Mouse (Mus musculus): ENCODE data around the gene 9130008F23Rik. TPM values are rescaled to one million over a fixed set of nuclear protein-coding genes. Genes with fewer than 3 reads are reported as not detected.

9130008F23Rik gene
- total RNA-seq (2021) = not detected

DNA sequence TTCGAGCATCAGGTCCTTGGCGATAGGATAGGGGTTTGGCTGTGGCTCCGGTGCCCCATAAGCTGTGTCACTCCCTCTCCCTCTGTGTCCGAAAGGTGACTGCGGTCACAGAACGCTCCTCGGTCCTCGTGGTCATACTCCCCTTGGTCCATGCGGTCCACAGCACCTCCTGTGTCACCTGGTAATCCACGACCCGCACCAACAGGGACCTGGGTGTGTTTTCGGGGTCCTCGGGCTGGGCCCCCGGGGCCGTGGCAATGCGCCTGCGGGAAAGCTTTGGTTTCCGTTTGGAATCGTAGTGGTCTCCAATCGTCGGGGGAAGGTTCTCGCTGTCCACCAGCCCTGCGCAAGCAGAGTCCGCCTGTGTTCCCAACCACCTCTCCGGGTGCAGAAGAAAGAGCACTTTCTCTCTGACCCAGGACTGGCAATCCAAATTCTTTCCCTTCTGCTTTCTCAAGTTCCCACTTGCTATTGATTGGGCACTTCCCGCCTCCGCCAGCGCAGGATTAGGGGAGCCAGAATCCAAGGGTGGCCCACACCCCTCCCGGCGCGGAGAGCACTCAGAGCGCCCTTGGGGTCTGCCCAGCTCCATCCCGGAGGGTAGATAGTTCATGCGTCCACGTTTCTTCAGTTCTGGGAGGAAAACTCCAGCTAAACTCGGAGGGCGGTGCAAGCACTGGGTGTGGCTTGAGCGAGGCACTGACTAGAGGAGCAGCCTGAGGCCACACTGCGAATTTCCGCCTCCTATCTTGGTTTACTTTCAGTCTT is at the start of gene 9130008F23Rik:
Gene 9130008F23Rik (minus strand): TSS at position 636 of the 768 bp plus-strand sequence.
- intact Hi-C loops (cut with DNase I) = no loop called here
- DNase-seq (ENCODE audit: low spot score in 2 of 2) = no peak

GRCm38 (mm10) chr17:40915499-40915898 is 35.1 kb upstream of the 9130008F23Rik start:
- DNase-seq (ENCODE audit: low spot score in 2 of 2) = no peak
- intact Hi-C loops (cut with DNase I) = no loop called here

GRCm38 (mm10) chr17:40914250-40914649 is 33.9 kb upstream of the 9130008F23Rik start, which contains the start of gene Glyatl3:
TSS of gene Glyatl3 (minus strand) at chr17:40914350.
- DNase-seq (ENCODE audit: low spot score in 2 of 2) = no peak
- intact Hi-C loops (cut with DNase I) = no loop called here

- DNase-seq (ENCODE audit: low spot score in 2 of 2) = no peak
- intact Hi-C loops (cut with DNase I) = no loop called here
These were observed 24.4 kb upstream of the 9130008F23Rik start for GRCm38 (mm10) chr17:40904721-40905154.

- DNase-seq (ENCODE audit: low spot score in 2 of 2) = no peak
- intact Hi-C loops (cut with DNase I) = no loop called here
These were observed 23.8 kb upstream of the 9130008F23Rik start for GRCm38 (mm10) chr17:40904056-40904597.

DNA sequence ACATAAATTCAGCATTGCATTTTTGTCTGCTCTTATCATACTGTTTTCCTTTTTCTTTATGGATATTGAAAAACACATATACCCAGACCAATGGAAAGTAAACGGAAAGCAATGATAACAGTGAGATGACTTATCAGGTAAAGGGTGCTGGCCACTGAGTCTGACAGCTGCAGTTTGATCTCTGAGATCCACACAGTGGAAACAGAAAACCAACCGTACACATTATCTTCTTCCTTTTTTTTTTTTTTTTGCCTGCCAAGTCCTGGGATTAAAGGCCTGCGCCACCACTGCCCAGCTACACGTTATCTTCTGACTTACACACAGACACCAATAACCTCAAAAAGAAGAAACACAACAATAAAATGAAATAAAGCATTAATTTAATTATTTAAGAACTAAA is 23.0 kb upstream of the 9130008F23Rik start:
- intact Hi-C loops (cut with DNase I) = no loop called here
- no peak for DNase-seq (ENCODE audit: low spot score in 2 of 2)

GRCm38 (mm10) chr17:40899783-40900363 is 19.5 kb upstream of the 9130008F23Rik start:
- intact Hi-C loops (cut with DNase I) = loop anchor here (5.0 kb wide), 1 partner anchor 743 kb away; no protein-coding TSS in a partner anchor
- no peak for DNase-seq (ENCODE audit: low spot score in 2 of 2)

GRCm38 (mm10) chr17:40896863-40897262 is 16.5 kb upstream of the 9130008F23Rik start:
- DNase-seq (ENCODE audit: low spot score in 2 of 2) = peak in 1 of 2 experiments; percentile 12
- intact Hi-C loops (cut with DNase I) = loop anchor here (5.0 kb wide), 1 partner anchor 740 kb away; no protein-coding TSS in a partner anchor

- DNase-seq (ENCODE audit: low spot score in 2 of 2) = no peak
- intact Hi-C loops (cut with DNase I) = no loop called here
These were observed 7.6 kb upstream of the 9130008F23Rik start for GRCm38 (mm10) chr17:40887849-40888536.

- intact Hi-C loops (cut with DNase I) = no loop called here
- no peak for DNase-seq (ENCODE audit: low spot score in 2 of 2)
These were observed 4.8 kb upstream of the 9130008F23Rik start for GRCm38 (mm10) chr17:40885155-40885554.

DNA sequence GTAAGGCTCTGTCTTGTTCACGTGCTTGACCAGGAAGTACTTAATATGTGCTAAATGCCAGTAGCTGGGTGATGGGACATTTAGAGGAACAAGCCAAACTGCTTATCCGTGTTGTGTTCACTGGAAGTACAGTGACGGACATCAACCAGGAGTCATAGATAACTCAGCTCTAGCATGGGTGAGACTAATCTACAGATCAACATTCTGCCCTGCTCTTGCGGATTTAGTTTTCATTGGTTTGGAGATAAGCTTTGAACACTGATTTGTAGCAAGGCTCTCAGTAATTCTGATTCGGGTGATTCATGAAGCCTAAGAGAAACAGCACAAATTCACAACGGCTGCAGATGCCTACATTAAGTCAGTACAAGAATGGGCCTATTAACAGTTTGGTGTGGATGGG is 1.8 kb upstream of the 9130008F23Rik start:
- DNase-seq (ENCODE audit: low spot score in 2 of 2) = no peak

GRCm38 (mm10) chr17:40879528-40879923 is 833 bp downstream of the 9130008F23Rik start:
- DNase-seq (ENCODE audit: low spot score in 2 of 2) = no peak
- intact Hi-C loops (cut with DNase I) = no loop called here

More for the DNA sequence above, 1.8 kb upstream of the 9130008F23Rik start:
- intact Hi-C loops (cut with DNase I) = no loop called here

- intact Hi-C loops (cut with DNase I) = no loop called here
These were observed 2.6 kb downstream of the 9130008F23Rik start for GRCm38 (mm10) chr17:40877741-40878140.

DNA sequence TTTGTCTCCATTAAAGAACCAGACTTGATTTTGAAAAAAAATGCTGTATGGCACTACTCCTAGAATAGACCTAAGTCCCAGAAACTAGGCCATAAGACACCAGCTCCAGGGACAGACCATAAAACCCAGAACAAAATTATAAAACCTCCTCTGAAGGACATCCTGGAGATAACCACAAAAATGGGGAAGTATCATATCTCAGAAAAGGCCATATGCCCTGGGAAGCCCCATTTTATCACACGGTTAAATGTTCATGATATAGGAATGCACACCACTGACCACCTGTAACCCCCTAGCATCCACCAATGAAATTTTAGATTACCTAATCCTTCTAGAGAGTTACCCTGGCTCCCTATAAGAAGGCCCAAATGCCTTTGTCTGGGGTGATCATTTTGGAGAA is 4.8 kb downstream of the 9130008F23Rik start:
- intact Hi-C loops (cut with DNase I) = no loop called here
- no peak for DNase-seq (ENCODE audit: low spot score in 2 of 2)

More at GRCm38 (mm10) chr17:40877741-40878140, 2.6 kb downstream of the 9130008F23Rik start:
- DNase-seq (ENCODE audit: low spot score in 2 of 2) = no peak

DNA sequence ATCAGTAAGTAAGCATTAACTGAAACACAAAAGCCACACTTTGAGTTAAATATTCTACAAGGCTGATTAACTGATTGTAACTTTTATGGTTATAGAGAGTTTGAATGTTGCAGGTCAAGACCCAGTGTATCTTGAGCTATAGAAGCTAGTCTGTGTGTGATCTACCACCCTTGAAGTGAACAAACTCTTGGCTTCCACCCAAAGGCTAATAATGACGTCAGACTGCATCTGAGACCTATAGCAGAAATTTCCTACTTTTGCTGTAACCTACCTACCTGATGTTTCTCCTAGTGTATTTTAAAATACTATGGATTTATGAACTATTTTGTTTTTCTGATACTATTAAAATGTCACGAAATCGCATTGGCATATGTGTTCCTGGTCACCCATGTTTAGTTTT is 5.7 kb downstream of the 9130008F23Rik start:
- intact Hi-C loops (cut with DNase I) = no loop called here
- DNase-seq (ENCODE audit: low spot score in 2 of 2) = no peak

GRCm38 (mm10) chr17:40873582-40874011 is 6.8 kb downstream of the 9130008F23Rik start:
- no peak for DNase-seq (ENCODE audit: low spot score in 2 of 2)
- intact Hi-C loops (cut with DNase I) = no loop called here

DNA sequence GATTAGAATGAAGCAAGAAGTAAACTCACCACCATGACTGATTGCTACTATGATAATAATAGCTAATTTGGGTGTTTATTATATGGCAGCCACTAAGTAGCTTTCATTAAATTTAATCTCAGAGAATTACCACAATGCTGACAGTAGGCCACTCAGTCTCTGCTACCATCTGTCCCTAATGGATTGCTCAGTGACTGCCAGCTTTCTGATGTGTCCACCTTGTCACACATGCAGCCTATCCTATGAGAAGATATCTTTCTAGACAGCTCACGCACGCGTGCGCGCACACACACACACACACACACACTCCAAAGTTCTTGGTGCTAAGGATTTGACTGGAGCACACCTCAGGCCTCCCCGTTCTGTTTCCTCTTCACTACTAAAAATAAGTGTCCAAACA is 7.7 kb downstream of the 9130008F23Rik start:
- DNase-seq (ENCODE audit: low spot score in 2 of 2) = no peak
- intact Hi-C loops (cut with DNase I) = no loop called here

DNA sequence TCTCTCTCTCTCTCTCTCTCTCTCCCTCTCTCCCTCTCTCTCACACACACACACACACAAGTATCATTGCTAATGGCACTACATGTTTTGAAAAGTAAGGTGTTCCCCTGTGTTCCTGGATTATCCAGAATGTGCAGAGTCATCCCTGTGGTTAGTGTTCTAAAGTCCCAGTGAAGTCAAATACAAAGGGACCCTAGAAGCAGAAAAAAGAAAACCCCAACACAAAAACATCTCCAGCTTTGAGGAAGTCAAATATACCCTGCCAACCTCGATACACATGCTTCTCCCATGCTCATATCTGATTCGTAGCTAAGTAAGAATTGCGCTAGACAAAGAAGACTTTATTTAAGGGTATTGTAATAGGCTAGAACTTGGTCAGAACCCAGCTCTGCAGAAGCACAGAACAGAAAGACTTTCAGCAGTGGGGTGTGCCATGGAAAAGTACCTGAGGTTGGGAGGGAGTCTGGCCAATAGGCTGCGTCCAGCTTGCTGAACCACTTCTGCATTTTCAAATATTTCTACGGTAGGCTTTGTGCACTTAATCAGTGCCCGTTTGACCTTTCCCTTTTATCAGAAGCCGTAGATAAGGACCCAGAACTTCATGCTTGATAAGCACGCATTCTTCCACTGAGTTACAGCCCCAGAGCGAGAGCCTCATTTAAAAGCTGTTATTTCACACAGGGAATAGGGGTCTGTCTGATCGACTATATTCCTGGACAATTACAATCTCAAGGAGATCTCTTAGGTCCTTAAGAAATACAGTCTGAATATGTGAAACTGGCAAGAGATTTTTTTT is 11.2 kb downstream of the 9130008F23Rik start:
- no peak for DNase-seq (ENCODE audit: low spot score in 2 of 2)
- intact Hi-C loops (cut with DNase I) = no loop called here

- intact Hi-C loops (cut with DNase I) = no loop called here
- no peak for DNase-seq (ENCODE audit: low spot score in 2 of 2)
These were observed 25.3 kb downstream of the 9130008F23Rik start for GRCm38 (mm10) chr17:40855065-40855464.
